Mouse (Mus musculus) c-Kit-positive CD71-negative TER-119-negative erythroid progenitor cells, embryonic 14.5 days (primary cell): Measurements from ENCODE around the gene Ppp3r1.
"Not testable (repeated sequence)": the region's sequence is repeated elsewhere in the genome, so short reads cannot be mapped to it uniquely, and the experiment has no call there.

Experiments
- DNase-seq: peaks from one replicate; pipeline ENCODE4 v3.0.0-alpha.2; 2013; ENCODE audit warnings: low read depth

Ppp3r1 gene

GRCm38 (mm10) chr11:17199840-17200501, 40.9 kb downstream of the Ppp3r1 start:
- DNase-seq = no peak

- no peak for DNase-seq
These were observed 41.9 kb downstream of the Ppp3r1 start for GRCm38 (mm10) chr11:17200936-17201335.

GRCm38 (mm10) chr11:17202481-17202880, 43.4 kb downstream of the Ppp3r1 start:
- DNase-seq = no peak

GRCm38 (mm10) chr11:17211258-17212140, 52.4 kb downstream of the Ppp3r1 start, which contains the start of gene Pno1:
TSS of gene Pno1 (minus strand) at chr11:17211568.
- peak; percentile 89 for DNase-seq

GRCm38 (mm10) chr11:17212141-17212495, 53.1 kb downstream of the Ppp3r1 start:
- no peak for DNase-seq

- DNase-seq = no peak
These were observed 53.9 kb downstream of the Ppp3r1 start for GRCm38 (mm10) chr11:17212903-17213509.

- no peak for DNase-seq
These were observed 56.4 kb downstream of the Ppp3r1 start for GRCm38 (mm10) chr11:17215475-17215874.

GRCm38 (mm10) chr11:17221126-17221525, 62.1 kb downstream of the Ppp3r1 start:
- no peak for DNase-seq

GRCm38 (mm10) chr11:17232792-17233191, 73.7 kb downstream of the Ppp3r1 start:
- no peak for DNase-seq

GRCm38 (mm10) chr11:17236449-17237037, 77.5 kb downstream of the Ppp3r1 start:
- DNase-seq = no peak

GRCm38 (mm10) chr11:17238598-17238997, 79.5 kb downstream of the Ppp3r1 start:
- not testable (repeated sequence) for DNase-seq

GRCm38 (mm10) chr11:17248715-17249114, 89.7 kb downstream of the Ppp3r1 start:
- DNase-seq = no peak
